Mouse (Mus musculus) cortical plate, adult 2 months (tissue): ENCODE data around the gene Plekha7.

Source experiments
- CTCF ChIP-seq: fragments of 200-500 bp; IDR thresholded peaks from 2 replicates; pipeline ENCODE4 v1.5.1; 2011; ENCODE audit warnings: mild to moderate bottlenecking, control low read depth, low read length; ENCODE audit not compliant: insufficient read depth; ENCODE audit errors: extremely low read depth
- POLR2A ChIP-seq: fragments of 200-500 bp; IDR thresholded peaks from 2 replicates; pipeline ENCODE4 v1.6.1; 2011; ENCODE audit warnings: mild to moderate bottlenecking, low read length, control low read depth; ENCODE audit not compliant: insufficient read depth; ENCODE audit errors: extremely low read depth

DNA sequence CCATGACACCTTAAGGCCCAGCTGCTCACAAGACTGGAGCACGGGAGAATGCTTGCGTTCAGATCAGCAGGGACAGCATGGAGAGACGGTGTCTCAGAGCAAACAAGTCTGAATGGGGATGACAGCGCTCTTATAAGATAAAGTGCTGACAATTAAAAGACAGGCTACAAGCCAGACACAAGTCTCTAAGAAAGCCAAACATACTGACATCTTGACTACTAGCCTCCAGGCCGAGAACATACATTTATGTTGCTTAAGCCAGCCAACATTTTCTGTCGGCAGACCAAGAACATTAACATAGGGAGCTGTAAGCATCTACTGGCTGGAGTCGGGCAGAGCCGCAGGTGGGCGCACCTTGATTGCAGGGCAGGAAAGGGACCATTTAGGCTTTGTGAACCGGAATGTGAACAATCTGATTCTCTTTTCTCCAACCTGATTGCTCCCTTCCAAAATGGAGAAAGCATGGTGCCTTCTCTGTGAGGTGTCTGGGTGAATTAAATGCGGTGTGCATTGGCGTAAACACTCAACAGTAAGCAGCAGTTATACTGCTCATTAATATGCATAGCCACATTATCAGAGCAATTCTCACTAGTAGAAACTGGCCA is 88.0 kb downstream of the Plekha7 start:
- TF ChIP-seq POLR2A (no peak), CTCF (no peak)
